Mouse (Mus musculus) frontal cortex, postnatal 14 days (tissue): ENCODE results near the gene BC052040.

ENCODE experiments used
- DNase-seq, 2 experiments: peaks; one replicate each; pipeline ENCODE4 v3.0.0; 2022; ENCODE audit warnings: low spot score in 2 of 2

BC052040 gene

DNA sequence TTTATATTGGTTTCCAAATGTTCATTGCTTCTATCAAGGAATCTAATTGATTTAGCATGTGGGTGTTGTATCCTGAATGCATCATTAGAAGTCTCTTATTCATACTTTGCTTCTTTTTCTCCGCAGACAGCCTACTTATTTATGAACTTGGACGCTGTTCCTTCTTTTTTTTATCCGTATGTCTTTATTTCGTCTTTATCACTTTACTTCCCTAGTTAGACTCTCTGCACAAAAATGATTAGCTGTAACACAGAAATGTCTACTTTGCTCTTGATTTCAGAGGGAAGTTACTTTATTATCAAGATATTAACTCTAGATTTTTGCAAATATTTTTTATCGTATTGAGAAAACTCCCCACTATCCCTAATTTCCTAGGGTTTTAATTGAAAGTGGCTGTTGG, 117.5 kb downstream of the BC052040 start:
- DNase-seq: no peak

DNA sequence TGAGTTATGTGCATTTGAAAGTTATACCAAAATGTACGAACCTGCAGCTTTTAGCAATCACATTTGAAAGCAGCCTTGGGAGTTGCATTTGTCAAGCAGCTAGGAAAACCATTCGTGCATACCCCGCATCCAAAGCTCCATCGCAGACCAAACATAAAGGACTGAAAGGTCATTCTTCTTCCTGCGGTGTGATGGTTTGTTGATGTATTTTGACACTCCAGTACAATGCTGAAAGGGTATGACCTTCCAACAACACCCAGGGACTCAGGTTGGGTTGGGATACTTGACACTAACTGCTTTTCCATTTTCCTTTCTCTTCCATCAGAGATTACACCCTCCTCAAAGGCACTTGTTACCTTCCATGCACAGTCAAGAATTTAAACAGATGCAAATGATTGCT, 121.1 kb downstream of the BC052040 start:
- DNase-seq: no peak

DNA sequence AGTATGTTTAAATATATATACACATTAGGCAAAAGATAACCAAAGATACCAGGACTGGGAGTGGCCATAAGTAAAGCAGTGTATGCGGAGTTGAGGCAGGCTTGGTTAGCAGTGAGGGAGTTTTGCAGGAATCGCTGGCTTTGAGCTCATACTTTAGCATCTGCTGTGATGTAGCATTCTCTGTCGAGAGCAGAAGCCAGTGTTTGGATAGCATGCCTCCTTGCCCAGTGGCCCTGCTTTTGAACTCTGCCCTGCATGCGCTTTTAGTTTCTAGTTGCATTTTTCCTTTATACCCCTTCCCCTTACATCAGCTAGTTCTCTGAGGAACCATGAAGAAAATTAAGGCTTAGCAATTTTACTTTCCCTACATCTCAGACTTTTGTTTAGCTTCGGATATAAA, 136.0 kb downstream of the BC052040 start:
- DNase-seq: no peak

DNA sequence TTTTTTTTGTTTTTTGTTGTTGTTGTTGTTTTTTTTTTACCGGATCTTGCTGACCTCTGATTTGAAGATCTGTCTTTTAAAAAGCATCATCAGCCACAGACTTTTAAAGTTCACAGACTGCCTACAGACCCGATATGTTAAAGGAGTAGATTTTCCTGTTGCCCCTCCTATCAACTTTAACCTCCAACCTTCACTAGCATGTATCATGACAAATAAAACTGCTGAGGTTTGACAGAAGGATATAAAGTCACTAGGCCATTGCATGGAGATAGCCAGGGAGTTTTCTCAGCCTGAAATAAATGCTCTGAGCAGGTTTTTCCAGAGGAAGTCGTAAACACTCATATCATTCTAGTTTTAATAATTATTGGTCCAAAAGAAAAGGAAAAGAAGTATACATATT, 136.5 kb downstream of the BC052040 start:
- no peak for DNase-seq

DNA sequence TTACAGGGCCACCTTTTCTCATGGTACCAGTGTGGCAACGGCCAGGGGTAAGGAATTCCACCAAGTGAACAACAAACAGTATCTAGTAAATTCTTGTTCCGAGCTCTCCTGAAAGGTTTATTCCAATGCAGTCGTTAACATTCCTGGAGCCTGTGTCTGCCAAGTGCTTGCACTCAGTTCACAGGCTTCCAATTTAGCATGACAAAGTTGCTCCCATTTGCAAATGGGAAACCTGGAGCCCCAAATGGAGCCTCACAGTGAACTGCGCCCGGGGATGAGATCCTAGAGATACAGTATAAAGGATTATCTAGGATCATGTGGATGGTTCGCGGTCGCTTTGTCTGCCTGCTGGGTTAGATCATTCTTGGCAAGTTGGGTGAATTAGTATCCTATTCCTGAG, 141.9 kb downstream of the BC052040 start:
- no peak for DNase-seq

DNA sequence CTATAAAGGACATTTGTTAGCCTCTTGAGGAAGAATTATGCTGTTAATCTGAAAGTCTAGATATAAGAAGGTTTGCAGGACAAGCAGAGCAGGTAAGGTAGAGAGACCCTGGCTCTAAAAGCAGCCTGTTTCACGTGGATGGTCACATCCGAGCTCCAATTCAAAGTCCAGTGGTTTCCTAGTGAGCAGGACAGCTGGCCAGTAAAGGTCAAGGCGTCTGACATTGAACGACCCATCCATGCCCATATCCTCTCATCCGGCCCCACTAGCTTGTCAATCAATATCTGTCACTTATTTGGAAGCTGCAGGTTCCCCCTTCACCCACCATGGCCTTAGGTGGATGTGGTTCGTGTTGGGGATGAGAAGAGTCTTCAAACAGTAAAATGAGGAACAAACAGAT, 142.7 kb downstream of the BC052040 start:
- DNase-seq: no peak

DNA sequence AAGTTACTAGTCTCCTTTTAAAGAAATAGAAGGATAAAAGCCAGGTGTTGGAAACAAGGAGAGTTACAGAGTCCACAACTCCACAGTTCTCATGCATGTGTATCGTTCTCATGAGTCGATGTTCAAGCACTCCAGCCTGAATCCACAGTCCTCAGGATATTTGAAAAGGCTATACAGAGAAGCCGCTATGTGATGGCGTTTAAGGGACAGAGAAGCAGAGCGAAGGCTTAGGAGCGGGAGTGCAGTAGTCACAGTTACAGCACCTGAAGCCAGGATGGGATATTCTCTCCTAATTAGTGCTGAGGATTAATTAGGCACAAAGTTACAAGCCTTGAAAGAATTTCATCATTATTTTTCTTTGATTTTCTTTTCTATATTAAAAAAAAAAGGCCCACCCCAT, 143.2 kb downstream of the BC052040 start:
- DNase-seq: no peak

DNA sequence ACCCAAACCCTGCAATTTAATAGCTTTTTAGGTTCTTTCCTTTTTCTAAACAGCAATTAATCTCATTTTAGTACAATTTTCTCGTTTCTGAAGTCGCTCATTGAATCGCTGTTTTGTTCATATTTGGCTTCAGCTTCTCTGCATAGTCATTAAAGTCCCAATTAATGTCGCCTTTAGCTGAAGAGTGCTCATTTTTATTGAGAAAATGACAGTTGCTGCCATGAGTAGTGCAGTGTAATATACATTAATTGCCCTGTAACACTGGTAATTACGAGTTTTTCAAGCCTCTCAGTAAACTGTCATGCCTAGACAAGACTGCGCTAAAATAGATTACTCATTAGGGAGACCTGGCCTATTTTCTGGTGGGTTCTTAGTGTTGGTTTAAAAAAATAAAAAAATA, 144.0 kb downstream of the BC052040 start:
- no peak for DNase-seq

DNA sequence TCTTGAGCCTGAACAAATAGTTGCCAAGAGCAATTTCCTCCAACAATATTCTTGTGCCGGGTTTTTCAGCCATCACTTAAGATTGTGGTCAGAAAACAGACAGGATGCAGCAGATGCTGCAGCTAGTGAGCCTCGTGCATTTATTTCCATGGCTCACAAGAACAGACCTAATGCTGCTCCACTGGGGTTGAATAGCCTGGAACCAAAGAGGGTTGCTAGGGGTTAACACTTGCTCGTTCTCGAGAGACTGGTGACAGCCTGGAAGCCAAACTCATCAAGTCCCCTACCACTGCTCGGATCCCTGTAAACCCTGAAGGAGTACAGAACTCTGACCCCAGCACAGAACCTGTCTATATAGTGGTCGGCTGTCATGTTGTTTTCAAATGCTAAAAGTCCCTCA, 144.4 kb downstream of the BC052040 start:
- DNase-seq: no peak

DNA sequence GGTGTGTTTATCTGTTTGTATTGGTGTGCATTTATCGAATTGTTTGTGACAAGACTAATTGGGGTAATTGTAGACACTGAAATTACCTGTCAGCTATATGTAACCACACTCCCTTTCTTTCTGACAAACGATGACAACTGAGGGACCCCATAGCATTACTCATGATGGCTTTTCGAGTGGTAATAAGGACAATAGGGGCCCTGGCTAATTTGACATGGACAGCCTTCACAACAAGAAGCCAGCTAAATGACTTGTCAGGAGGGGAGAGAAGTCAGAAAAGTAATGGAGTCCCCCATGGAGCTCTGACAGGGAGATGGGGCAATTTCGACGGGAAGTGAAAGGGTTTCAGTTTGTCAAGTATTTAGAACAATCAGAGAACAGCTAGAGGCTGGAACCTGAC, 145.3 kb downstream of the BC052040 start:
- no peak for DNase-seq

DNA sequence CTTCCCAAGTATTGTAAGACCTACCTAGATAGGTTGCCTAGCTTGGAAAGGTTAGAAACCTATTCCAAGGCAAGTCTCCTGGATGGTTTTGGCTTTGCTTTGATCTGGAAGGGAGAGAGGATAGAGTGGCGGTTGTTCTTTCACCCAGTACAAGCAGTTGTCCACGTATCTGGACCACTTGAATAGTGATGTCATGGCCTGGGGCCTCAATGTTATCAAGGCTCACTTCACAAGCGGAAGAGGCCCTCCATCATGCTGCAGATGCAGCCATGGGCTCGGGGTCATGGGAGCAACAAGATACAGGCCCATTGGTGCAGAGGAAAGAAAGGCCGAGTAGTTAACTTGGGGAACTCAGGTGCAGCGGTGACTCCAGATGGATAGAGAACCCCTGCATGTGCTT, 147.1 kb downstream of the BC052040 start:
- DNase-seq: no peak

DNA sequence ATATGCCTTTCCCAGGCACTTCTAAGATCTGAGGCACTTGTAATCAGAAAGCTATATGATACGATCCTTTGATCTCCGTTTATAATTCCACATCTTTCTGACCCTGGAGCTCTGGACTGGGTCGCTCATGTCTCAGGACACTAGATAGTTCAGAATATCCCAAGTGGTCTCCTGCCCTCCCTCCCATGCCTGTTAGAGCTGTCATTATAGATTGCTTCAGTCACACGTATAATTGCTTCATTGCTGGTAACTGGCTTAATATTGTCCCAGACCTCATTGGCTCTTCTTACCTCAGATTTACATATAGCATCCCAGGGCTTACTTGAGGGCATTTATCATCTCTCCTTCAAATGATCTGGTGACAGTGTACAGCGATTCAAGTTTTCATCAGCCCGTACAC, 149.0 kb downstream of the BC052040 start:
- DNase-seq: no peak

DNA sequence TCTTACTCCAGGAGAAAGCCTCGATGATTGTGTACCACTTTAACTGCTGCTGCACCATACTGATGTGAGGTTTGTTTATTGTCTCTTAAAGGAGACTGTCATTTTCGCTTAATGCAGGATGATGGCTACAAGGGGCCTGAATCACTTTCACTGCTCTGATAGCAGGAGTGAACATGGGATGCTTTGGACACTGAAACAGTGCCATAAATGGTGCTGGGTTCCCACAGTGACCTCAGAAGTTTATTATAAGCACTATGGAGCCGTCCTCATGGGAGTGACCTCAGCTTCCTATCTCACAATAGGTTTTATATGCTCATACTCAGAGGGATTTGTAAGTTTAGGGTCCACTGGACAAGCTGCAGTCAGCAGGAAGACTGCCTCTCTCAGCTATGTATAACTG, 149.7 kb downstream of the BC052040 start:
- DNase-seq: no peak

DNA sequence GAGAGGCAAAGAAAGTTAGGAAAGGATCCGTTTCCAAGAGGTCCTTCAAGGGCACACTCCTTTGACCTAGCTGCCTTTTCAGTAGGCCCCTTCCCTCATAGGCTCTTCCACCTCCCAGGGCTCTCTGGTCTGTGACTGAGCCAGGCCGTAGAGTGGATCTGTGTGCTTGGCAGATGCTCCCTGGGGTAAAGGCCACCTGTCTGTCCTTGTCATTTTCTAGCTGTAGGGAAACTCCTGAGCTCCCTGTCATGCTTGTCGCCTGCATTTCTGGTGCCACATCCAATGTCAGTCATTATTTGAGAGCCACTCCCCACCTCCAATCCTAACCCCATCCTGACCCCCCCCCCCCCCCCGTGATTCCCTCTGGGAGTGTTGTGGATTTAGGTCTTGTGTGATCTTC, 151.1 kb downstream of the BC052040 start:
- no peak for DNase-seq

DNA sequence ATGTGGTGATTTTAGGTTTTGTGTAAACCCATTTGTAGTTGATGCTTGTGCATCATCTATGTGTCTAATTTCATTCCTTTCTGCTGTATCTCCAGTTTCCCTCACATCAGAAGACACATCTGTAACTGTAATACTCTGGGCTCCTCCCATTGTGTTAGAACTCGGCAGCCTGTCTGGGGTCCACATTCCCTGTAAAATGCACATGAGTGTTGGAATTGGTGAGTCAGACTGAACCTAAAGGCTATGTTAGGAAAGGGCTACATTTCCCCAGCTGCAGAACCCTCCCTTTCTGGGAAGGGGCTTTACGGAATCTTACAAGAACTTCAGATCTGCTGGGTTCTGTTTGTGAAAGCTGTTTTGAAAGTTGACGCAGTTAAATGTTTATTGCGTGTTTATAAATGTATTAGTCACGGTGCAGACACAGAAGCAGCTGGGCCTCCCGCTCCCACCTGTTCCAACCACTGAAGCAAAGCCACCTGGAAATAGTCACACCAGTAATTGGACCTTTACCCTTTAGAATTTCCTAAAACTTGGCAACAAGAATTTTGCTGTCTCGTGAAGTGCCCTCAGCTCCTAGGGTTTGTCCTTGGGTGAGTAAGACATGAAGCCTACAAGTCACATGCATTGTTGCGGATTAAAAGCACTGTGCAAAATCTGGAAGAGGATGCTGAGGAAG, 151.6 kb downstream of the BC052040 start:
- DNase-seq: no peak

DNA sequence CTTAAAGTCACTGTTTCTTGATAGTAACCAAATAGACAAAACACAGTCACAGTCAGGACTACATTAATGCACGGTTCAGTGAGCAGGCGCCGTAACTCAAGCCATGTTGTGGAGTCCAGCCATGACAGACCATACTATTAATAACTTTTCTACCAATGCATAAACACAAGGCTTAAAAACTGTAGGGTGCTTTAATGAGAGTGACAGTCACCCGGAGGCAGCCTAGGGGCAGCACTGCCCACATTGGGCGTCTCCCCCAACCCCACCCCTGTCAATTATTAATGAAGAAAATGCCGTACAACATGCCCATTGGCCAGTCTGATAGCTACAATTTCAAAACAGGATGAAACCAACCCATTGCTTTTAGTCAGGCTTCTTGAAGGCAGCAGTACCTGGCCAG, 153.3 kb downstream of the BC052040 start:
- no peak for DNase-seq

DNA sequence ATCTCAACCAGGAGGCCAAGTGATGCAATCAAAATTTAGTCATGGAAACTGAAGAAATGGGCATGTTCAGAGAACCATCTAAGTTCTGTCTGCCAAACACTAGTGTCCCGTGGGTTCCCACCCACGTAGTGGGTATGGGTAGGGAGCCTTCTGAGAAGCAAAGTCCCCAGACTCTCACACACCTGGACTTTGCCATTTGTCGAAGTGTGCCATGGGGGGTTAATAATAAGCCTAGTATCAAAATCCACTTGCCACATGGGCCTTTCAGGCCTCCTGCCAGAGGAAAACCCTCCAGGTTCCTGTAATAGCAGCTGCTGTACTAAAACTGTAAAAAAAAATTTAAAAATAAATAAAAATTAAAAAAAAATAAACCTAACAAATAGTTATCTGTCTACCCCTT, 154.9 kb downstream of the BC052040 start:
- DNase-seq: no peak

DNA sequence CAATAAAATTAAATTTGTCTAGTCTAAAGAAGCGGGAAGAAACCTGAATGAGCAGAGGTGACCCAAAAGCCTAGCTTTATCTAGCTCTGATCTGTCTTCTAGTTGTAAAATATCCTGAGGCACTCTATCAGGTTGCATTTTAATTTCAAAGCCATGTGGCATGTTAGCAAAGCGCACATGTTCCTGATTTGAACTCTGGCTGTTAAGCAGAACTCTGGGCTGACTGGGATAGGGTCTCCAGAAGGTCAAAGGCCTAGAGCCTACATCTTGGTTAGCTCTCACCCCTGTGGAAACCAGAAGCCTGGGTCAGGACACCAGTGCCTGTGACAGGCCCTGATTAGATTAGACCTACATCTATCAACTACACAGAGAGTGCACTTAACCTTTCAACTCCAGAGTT, 156.4 kb downstream of the BC052040 start:
- no peak for DNase-seq

DNA sequence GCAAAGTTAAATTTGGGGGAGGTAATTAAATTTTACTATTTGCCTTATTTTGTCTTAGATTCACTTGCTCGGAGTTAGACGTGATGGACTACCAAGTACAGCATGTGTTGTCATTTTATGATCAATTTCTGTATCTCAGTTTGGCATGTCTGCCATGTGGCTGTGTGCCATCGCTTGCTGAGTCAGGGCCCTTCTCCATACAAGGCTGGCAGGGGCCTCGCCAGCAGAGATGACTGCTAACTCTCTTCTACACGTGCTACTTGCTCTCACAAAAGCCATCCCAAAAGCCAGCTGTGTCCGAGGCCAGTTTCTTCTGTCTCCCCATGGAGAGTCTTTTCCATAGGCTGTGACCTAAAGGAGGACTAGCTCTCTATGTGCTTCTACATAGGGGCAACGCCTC, 160.5 kb downstream of the BC052040 start:
- no peak for DNase-seq

DNA sequence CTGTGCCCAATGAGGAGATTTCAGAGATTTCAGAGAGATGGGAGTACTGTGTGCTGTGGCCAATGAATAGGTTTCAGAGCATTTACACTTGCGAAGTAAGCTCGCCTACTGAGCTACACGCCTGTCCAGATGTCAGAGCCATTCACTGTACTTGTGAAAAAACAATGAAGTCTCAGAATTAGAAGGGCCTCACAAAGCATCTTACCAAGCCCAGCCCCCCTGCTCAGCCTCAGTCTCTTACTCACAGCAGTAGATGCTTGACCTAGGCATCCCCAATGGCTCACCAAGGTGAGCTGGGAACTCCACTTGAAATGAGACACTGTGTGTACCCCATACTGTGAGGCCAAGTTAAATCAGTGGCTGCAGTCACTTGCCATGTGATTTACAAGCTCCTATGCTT, 166.1 kb downstream of the BC052040 start:
- DNase-seq: no peak

DNA sequence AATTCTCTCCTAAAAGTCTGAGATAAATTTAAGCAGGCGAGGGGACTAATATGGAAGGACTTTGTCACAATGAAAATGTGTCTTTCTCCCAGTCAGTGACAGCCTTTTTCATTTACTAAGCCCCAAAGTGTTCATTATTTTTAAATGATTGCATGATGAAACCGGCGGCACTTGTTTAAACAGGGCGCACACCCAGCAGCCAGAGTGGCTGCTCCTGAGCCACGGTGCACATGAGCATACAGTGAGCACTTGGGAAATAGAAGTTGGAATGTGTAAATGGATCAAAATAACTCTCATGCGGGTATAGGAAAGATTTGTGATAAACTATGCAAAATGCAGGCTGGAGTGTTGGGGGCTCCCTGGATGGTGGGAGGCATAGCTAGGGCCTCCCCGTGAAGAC, 169.7 kb downstream of the BC052040 start:
- no peak for DNase-seq

DNA sequence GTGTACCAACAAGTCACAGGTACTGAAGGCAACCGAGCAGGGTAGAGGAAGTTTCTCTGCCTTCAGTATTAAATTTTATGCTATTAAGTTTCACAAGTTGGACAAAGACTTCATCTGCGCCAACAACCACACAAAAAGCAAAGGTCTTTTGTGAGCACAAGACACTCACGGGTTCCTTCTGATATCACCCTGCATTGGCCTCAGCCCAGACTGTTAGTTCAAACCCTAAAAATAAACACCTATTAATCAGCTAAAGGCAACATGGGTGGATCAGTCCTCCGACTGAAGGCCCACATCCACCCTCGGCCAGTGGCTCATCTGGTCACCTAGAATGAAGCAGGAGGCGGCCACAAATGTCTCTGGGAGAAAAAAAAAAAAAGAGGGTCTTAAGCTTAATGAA, 176.2 kb downstream of the BC052040 start:
- no peak for DNase-seq

DNA sequence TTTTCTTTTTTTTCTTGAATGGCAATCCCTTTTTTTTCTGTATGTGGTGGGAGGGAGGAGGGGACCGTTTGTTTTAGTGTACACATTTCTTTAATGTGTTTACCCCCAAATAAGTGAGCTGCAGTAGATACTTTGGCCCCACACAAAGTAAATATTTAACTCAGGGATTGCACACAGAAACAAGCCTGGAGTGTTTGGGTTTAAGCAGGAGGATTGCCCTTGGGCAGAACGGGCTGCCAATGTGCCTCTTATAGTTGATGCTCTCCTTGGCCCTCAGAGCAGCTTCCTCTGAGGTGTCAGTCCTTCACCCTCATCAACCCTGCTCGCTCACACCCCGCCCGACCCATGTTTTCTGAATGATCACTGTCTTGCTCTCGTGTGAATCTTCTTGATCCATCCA, 177.0 kb downstream of the BC052040 start:
- DNase-seq: no peak

DNA sequence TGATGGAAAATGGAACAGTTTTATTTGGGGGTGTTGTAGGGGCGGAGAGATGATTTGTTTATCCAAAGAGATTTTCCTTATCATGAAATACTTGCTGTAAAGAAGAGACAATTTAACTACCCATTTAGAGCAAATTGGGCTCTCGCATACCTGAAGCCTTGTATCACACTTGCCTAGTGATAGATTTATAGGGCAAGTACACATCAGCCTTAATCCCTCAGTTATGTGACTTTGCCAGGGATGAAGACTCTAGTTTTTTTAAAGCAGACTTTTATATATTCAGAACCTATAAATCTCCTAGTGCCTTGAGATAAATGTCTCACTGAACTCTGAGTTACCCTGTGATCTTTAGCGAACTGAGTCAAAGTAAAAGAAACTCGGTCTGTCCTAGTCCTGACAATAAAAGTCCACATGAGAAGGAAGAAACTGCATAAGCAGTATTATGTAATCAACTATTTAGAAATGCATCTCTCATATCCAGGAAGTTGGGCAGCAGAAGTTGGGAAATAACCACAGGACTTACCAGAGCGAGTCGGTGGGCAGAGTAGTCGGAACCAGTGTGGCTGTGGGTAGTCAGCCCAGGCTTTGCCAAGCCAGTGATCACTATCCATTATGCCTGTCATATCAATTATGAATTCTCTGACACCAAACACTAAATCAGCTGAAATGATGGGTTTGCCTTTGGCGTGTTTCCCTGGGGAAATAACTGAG, 183.2 kb downstream of the BC052040 start:
- DNase-seq: no peak
